Mouse (Mus musculus) CD4-positive, CD25-positive, alpha-beta regulatory T cell, adult 4 months (primary cell): Measurements from ENCODE around the gene Gbp7. TPM values are rescaled to one million over a fixed set of nuclear protein-coding genes. Genes with fewer than 3 reads are reported as not detected.
"Not testable (repeated sequence)": the region's sequence is repeated elsewhere in the genome, so short reads cannot be mapped to it uniquely, and the experiment has no call there.

ENCODE experiments used
- ATAC-seq: one replicate; pipeline ENCODE4 v1.8.0; 2017
- polyA plus RNA-seq, 2 experiments: library from polyadenylated mRNA; unstranded; fragments of 100-300 nt; shearing (Covaris generic); gene quantifications; one replicate each; pipeline ENCODE4 v1.2.1; 2017

Gbp7 gene
- polyA plus RNA-seq = 100 to 1,000 TPM; 242 to 294 TPM

DNA sequence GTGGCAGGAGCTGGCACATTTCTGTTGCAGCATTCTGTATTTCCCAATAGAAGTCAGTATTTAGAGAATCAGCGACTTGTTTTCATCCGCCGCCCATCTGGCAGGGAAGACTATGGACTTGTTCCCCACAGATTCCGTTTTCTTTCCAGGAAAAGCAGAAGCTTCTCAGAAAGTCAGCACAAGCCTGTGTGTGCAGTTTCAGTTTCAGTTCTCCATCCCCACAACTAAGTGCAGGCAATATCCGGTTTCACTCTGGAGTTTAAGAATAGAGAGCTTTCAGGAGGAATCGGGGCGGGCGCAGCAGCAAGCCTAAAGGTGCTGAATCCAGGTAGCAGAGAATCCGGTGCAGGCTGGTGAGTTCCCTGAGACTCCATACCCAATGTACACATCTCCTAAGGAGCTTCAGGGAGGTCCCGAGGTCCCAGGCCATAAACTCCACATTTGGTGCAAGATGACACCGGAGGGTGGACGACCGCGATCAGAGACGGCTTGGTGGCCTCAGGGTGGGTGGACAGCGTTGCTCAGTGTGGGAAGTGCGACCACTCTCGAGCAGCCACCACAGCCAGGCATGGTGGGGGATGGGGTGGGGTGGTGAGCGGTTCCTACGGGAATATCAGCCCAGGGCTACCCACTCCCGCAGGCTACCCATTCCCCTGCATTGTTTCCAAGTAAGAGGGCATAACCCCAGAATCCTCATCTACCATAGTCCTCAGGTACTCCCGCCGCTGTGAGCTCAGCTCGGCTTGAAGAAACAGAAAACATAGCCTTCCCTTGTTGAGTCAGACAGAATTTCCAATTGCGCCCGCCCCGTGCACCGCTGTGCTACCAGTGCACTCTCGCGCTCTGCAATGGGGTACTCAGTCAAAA lies at the start of gene Gbp7:
Gene Gbp7 (plus strand): TSS at position 256 of the 867 bp plus-strand sequence.
- ATAC-seq = peak; percentile 84

DNA sequence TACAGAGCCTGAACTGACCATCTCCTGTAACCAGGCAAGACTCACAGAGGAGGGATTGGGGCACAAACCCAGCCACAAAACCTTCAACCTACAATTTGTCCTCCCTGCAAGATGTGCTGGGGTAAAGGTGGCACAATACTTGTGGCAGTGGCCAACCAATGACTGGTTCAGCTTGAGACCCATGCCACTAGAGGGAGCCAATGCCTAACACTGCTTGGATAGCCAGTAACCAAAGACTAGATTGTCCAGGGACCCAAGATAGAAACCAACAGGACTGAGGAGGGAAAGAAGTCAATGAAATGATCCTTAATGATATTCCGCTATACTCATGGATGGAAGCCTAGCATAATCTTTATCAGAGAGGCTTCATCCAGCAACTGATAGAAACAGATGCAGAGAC lies 39.7 kb upstream of the Gbp7 start:
- peak; percentile 62 for ATAC-seq

DNA sequence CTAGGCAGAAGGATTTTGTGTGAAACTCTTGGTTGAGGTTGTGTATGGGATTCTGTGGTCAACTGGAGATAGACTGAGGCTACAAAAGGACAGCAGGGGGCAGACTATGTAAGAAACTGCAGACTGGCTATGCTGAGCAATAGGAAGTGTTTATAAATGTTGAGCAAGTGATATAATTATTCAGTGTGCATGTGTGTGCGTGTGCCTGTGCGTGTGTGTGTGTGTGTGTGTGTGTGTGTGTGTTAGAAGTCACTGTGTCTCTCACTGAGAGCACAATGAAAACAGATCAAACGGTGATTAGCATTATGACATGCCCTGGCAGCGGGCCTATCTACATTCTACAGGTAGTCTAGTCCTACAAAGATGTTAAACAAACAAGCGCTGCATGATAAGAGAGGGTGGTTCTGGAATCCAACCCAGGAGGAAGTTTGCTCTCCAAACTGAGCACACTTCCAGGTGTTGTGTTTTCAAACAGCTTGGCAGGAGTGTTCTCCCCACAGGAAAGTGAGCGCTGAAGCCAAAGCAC lies 36.5 kb upstream of the Gbp7 start, which contains the start of gene Gbp5:
Gene Gbp5 (plus strand): TSS at position 443 of the 526 bp plus-strand sequence.
- ATAC-seq = peak; percentile 70

DNA sequence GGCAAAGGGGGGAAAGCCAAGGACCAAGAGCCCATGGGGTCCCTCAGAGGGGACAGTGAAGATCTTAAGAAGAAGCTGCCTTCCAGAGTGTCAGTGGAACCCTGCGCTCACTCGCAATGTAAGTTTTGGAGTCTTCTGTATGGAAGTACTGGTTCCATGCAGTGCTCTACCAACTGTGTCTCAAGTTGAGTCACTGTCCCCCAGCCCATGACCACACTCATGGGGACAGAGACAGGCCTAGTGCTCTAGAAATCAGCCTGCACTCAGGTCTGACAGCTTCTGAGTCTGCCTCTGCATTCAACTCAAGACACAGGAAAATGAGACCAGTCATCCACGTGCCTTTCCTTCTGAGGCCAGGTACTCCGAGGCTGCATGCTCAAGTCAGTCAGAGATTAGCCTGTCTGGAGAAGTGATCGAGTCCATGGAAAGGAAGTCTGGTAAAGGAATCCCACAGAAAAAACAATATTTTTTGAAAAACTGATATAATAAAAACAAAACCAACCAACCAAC lies 34.9 kb upstream of the Gbp7 start:
- ATAC-seq = no peak

DNA sequence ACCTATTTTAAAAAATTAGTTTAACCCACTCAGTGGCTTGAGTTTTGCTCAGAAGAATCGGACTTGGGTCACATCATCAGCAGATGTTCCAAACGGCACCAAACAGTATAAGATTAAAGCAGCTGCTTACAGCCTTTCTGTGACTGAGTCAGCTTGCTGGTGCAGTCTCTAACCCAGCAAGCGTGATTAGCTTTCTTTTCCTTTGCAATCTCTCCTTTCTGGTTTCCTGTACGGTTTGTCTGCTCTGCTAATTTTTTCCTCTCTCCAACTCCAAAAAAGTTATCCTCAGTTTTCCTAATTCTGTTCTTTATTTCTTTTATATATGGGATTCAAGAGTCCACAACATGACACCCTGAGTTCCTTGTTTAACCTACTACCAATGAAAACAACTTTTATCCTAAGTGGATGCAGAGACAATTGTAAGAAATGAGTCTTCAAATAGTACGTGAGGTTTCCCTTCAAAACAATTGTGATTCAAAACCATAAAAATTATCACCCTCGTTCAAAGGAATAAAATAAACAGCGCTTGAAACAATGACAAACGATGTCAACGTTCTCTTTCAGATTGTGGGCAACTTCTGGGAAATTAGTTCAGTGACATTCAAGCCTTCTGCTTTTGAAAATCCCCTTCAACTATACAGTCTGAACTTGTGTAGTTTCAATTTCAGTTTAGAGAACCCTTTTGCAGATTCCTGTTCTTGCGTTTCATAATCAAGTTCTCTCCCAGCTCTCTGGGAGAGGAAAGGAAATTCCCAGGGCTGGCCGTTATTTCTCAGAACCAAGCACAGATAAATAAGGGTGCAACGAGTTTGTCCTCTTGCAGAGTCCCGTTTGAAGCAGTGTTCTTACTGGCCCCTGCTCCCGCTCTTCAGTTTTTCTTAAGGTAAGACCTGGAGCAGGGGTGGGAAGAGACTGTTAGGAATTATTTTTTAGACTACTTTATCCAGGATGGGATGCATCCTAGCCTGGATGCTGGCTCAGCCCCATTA lies 33.7 kb upstream of the Gbp7 start:
- peak; percentile 55 for ATAC-seq

DNA sequence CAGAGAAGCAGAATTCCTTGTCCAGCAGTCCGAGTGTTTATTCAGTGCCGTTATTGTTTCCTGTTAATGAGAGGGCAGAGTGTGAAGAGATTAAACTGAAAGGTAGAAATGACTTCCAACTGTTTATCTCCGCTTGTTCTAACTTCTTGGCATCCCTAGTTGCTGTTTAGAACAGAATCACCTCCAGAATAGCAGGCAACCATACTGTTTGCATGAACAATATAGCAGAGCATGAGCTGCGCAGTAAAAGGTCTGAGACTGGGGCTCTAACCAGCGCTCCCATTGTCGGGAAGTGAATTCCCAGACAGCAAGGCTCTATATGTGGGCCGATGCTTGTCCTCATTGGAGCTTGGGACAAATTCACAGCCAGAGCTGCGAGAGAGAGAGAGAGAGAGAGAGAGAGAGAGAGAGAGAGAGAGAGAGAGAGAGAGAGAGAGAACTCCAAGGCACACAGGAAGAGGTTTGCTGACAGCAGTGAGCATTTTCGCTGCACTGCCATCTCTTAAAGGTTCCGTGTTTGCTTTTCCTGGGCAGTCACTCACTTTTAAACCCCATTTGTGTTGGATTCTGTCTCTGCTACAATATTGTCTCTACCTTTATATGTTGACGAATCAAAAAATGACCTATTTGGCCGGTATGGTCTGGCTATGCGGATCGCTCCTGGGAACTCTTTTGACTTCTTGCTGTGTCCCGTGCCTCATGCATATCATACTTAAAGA lies 32.9 kb upstream of the Gbp7 start:
- ATAC-seq = peak; percentile 44

DNA sequence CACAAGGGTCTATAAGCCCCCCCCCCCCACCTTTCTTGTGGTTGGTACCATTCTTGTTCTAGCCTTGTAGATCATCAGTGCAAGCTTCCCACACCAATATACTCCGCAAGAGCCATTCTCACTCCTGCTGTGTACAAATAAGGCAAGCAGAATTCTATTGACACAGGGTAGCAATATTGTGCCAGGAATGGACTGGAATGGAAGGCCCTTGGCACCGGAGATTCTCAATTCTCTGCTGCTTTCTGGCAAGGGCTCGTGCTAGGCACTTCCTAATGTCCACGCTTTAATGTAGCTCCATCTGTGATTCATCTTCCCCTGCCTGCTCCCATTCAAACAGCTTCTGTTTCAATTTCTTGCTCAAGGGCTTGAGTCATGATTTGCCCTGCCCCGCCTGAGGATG lies 31.2 kb upstream of the Gbp7 start:
- ATAC-seq = no peak

DNA sequence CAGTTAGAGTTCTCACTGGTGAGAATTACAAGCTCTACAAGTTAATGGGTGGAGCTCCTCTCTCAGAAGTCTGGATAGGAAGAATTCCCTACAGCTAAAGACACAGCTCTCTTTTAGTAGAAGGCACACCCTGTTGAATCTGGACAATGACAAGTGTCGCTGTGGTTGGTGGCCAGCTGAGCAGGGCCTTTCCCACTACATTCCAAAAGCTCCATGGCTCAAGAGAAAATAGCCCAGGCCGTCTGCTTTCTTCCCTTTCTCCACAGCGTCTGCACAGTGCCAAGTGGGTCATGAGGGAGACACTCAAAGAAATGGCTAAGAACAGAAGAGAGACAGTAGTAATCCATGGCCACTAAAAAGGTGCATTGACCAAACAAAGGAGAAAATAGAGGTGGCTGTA lies 2.0 kb upstream of the Gbp7 start:
- no peak for ATAC-seq

DNA sequence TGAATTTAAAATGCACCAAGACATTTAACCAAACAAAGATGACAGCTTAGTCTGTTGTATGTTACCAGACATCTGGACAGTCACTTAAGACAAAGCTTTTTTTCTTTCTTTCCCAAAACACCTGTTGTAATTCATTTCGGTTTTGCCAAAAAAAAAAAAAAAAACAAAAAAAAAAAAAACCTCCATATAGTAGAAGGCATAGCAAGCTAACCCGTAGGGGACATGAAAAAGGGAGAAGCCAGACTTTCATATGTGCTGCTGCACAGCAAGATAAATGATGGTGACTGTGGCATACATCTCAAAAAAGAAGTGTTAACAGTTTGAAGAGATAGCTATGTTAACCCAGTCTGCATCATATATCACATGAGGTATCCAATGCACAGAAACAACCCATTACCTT lies 545 bp upstream of the Gbp7 start:
- ATAC-seq = peak; percentile 1

DNA sequence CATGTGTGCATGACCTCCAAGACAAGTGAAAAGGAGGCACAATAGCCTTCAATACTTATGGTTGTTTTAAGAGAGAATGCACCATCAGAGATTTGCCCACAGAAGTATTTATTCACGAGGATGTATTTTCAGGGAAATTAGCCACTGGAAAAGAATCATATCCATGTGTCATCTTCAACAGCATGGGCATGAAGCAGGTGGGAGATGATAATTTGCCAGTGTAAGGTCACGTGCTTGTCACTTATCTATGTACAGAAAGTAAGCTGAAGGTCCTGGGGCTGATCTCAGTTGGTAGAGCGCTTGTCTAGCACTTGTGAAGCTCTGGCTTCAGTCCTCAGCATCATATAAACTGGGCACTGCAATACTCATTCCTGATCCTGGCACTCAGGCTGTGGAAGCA lies 1.5 kb downstream of the Gbp7 start:
- ATAC-seq = no peak

DNA sequence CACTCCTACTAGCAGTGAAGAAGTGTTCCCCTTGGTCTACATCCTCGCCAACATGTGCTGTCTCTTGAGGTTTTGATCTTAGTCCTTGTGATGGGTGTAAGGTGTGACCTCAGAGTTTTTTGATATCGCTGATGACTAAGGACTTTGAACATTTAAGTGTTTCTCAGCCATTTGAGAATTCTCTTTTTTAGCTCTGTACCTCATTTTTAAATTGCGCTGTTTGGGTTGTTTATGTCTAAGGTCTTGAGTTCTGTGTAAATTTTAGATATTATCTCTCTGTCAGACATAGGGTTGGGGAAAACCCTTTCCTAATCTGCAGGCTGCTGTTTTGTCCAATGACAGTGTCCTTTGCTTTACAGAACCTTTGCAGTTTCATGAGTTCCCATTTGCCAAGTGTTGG lies 3.0 kb downstream of the Gbp7 start:
- ATAC-seq = peak; percentile 66

DNA sequence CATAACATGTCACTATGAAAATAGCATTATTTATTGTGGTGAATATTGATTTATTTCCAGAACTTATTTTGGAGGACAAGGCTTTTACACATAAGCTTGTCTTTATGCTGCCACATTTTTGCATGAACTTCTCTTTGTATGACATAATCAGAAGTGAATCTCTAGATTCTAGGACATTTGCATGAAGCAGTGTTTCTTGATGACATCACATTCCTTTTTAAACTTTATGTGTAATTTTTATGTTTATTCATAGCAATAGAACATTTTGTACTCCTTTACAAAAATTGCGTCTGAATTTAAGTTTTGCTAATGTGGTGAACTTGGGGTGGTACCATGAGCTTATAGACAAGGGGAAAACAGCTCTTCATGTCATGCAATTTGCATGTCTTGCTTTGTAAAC lies 5.5 kb downstream of the Gbp7 start:
- no peak for ATAC-seq

DNA sequence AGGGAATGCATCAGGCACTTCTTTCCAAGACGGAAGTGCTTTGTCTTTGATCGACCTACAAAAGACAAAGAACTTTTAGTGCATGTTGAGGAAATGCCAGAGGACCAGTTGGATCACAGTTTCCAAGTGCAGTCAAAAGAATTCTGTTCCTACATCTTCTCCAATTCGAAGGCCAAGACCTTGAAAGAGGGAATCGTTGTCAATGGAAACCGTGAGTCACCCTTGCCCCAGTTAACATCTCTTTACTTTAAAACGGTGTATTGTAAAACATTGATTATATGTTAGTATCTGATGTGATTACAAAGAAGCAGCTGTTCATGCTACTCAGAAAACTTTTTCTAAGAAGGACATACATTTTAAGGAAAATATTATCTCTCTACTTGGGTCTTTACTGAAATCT lies 11.2 kb downstream of the Gbp7 start:
- ATAC-seq = no peak

DNA sequence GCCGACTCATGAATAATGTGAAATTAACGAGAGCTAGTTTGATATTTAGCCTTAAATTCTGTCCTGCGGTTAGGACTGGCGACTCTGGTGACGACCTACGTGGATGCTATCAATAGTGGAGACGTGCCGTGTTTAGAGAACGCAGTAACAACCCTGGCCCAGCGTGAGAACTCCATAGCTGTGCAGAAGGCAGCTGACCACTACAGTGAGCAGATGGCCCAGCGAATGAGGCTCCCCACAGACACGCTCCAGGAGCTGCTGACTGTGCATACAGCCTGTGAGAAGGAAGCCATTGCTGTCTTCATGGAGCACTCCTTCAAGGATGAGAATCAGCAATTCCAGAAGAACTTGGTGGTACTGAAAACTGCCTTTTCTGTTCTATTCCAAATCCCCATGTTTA lies 12.6 kb downstream of the Gbp7 start:
- not testable (repeated sequence) for ATAC-seq

DNA sequence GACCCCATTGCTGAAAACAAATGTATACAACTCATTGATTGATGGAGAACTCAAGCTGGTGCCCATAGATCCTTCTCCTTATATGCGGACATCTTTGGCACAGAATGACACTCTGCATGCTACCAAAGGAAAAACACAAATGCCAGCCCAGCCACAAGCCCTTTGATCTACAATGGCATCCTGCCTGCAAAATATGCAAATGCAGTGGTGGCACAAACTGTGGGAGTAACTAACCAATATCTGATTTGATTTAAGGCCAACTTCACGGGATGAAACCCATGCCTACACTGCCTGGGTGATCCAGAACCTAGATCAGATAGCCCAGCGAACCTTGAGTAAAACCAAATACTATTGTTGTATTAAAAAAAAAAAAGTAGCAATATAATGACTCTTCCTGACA lies 16.5 kb downstream of the Gbp7 start:
- ATAC-seq = peak; percentile 72

DNA sequence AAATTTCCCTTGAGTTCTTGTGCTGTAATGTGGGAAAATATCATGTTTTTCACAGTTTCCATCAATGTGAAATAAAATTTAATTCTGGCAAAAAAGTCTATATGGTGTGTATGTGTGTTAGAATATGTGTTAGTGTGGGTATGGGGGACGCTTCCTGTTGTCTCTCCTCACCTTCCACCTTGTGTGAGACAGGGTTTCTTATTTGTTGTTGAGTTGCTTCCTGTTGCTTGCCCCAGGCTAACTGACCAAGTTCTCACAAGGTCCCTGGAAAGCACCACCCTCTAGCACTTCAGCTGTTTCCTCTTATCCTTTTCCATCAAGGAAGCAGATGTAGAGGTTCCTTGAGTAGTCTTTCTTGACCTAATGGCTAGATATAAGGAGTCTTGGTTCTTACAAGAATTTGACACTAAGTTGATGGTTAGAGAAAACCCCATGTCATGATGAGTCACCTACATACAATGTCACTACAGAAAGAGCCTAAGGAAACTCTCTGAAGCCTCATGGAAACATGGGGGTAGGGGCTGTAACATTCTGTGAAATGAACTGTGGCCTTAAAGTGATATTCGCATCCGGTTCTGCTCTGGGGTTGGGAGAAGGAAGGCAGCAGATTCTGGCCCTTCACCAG lies 20.0 kb downstream of the Gbp7 start:
- peak; percentile 68 for ATAC-seq

DNA sequence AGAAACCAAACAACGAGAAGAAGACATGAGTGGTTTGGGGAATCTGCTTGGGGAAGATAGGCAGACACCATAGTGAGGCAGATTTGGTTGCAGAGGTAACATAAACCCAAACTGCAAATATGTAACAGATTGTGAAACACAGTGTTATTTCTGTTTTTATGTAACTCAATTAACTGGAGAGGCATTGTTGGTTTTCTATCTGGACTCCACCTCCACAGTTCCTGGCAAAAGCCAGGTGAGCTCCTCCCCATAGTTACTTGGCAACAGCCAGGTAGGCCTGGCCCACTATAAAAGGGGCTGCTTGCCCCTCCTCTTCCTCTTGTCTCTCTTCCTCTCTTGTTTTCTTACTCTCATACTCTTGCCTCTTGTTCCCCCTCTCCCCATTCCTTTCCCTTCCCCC lies 24.5 kb downstream of the Gbp7 start:
- no peak for ATAC-seq

DNA sequence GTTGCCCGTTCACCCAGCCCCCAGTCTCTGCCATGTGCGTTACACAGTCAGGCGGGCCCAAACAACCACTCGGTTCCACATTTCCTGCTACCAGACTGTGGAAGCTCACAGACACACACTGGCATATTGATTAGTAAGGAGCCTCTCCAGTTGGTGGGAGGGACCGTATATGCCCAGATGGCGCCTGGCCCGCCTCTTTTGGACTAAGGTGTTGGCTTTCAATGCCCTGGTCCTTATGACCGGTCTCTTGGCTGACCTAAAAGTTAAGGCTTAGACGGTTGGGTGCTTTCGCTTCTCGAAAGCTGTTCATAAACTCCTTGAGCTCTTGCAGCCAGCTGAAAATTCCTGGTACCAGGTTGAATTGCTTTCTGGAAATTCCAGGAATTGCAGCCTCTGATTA lies 25.5 kb downstream of the Gbp7 start:
- no peak for ATAC-seq

DNA sequence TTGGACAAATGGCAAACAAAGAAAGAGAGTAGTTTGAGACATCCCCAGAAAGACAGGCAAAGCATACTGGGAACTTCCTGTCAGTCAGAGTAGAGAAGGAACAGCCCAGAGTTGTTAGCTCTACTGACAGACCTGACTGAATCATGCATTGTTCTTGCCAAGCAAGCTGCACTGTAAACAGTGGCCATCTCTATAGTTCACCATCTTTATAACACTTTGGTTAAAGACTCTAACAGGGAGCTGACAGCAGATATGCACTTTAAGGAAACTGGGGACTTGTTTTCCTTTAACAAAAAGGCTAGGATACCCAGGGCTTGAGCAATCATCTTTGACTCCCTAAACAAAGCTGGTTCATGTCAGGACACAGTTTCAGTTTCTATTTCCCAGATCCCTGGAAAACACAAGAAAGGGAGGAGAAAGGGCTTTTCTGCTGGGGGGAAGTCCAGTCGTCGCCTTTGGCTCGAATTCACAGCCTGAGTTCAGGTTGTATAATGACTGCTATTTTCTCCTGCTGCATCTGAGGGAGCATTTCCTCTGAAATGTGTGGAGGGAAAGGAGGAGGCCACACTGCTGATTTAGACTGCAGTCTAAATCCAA lies 29.6 kb downstream of the Gbp7 start, which contains the start of gene Gbp3:
Gene Gbp3 (plus strand): TSS at position 395 of the 597 bp plus-strand sequence.
- peak; percentile 51 for ATAC-seq

DNA sequence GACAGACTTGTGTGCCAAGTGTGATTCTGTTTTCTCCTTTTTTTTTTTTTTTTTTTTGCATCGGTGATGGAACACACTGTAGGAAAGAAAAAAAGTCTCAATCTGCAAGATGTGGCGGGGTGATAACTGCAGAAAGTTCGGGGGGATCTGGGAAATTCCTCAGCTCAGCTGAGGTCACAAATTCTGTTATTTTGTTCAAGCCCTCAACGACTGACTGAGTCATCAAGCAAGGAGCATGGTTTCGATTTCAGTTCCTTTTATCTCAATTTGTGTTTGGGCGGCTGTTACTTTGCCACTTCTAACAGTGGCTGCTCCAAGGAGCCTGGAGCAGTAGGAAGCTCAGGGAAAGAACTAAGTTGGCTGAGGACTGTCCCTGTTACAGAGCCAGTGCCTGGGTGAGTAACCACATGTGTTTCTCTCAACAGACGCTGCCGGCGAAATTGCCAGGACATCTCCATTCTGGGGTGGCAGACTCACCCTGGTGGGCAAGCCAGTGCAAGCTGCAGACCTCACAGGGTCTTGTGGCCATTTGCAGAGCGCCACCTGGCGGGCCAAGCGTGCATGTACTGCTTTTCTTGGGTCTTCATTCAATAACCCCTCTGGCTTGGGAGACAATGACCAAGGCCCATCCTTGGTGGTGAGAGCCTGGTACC lies 30.3 kb downstream of the Gbp7 start:
- ATAC-seq = peak; percentile 85
